Mouse (Mus musculus) ovary, postnatal 10 days (tissue): ENCODE data around the gene Adh6a.

ENCODE experiments used
- DNase-seq: peaks from one replicate; pipeline ENCODE4 v3.0.0; 2022; ENCODE audit warnings: low spot score

Adh6a gene

DNA sequence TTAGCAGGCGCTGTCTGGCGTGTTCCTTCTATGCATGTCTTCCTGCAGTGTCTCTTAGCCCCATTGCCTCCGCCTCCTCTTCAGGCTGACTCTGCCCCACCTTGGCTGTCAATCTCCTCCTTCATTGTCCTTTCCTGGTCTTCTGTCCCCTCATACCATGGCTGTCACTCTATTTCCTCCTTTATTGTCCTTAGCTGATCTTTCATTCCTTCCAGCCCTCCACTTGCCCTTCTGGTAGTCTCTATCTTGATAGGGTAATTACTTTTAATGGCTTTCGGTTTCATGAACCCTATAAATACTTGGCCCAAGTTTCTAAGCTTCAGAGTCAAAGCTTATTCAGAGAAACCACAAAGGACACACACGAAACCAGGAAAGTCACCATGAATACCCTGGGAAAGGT is at the start of gene Adh6a:
Gene Adh6a (plus strand): TSS at position 322 of the 400 bp plus-strand sequence.
- no peak for DNase-seq

DNA sequence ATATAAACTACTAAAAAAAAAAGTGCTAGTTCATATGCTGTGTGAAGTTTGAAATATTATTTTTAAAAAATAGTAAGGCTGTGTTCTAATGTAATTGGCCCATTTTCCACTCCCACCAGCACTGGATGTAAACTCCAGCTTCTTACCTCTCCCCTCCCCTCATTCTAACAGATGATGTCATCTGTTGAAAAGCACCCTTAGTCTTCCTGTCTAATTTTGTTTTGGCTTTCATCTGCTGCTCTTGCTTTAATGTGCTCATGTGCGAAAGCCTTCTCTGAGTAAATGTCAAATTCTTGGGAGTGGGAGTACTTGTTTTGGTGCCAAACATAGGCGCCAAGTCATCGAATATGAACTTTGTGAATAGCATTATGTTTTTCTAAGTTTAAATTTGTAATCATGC is 48.4 kb upstream of the Adh6a start:
- no peak for DNase-seq

DNA sequence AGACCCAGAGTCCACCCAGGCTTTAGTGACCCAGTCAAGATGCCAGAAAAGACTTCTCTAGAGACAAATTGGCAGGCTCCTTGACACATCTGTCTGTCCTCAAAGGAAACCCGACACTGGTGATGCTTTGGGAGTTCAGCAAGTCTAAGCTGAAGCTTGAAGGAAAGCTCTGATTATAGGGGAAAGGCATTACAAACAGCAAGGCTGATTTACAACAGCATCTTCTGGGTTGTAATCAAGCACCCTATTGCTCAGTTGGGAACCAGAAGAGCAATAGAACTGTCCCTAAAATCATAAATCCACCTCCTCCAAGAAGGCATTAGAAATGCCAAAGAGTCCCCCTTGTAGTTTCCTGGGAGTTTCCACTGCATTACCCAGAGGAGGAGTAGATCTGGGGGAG is 42.6 kb upstream of the Adh6a start:
- DNase-seq, result no peak

DNA sequence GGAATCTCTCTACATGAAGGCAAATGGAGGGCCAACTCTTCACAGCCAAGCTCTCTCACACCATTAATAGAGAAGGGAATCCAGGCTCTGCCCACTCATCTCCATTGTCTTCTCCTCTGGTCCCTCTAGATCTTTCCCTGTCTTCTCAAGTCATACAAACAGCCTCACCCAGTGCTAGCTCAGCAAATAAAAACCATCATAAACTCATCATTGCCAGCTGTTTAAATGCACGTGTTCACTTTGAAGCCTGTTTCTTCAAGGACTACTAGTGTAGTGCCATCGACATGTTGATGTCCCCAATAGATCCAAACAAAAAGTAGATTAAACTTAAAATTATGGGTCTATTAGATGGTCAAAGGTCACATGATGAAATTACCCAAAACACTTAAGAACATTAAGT is 41.8 kb upstream of the Adh6a start:
- no peak for DNase-seq

DNA sequence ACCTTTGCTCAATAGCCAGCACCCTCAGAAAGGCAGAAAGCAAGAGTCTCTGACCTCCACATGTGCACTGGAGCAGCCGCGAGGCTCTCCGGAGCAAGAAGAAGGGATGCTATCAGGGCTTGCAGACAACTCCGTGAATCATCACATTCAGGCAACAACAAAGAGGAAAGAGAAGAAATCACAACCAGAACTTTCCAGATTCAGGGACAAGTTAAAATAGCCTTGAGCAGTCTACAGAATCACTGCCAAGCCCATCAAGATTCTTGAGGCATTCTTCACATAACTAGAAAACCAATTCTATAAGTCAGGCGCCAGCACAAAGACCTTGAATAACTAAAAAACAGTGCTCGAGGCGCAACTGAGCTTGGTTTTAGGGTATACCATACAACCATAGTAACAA is 40.0 kb upstream of the Adh6a start:
- no peak for DNase-seq

DNA sequence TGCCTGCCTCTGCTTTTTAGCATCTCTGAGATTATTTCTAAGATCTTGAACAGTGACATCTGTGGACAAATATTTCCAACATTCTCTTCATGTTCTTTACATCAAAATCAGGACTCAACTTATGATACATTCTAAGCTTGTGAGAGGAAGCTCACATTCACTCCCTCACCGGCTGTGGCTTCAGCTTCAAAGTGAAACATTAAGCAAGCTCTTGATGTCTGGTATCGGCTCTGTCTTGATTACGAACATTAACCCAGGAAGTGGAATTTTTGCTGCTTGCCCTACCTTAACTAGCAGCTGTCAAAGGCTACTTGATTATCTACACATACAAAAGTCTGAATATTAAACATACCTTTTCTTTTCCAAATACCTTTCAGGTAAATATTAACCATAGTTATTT is 38.0 kb upstream of the Adh6a start:
- no peak for DNase-seq

DNA sequence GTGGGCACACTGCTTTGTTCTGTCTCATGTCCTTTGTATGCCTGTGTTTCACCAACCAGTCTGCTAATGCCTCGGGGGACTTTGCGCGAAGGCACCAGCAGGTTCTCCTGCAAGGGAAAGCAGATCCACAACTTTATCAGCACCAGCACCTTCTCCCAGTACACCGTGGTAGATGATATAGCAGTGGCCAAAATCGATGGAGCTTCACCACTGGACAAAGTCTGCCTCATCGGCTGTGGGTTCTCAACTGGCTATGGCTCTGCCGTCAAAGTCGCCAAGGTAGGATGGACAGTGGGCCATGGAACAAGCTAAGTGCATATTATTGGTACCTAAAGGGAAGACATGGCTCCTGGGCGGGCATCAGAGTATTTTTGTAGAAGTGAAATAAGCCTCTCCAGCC is 30.5 kb upstream of the Adh6a start:
- no peak for DNase-seq

DNA sequence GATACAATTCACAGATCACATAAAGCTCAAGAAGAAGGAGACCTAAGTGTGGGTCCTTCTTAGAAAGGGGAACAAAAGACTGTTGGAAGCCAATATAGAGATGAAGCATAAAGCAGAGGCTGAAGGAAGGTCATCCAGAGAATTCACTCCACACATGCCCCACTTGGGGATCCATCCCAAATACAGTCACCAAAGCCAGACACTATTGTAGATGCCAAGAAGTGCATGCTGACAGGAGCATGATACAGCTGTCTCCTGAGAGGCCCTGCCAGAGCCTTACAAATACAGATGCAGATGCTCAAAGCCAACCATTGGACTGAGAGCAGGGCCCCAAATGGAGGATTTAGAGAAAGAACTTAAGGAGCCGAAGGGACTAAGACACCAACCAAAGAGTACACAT is 29.3 kb upstream of the Adh6a start:
- DNase-seq, result no peak

DNA sequence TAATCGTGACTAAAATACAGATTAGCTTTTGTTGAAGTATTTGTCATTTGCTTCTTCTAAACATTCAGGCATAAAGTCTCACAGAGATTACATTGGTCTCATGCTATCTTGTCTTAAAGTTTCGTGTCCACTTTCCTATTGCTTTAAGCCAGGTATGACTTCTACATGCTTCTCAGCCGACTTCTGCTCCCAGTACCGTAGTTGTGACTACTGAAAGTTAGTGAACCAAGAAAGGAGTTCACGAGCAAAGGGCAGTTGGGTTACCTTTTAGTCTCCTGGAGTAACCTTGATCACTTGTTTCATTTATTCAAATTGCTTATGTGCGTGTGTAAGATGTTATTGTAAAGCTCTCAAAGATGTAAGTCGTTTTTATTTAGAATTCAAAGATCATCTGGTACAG is 27.1 kb upstream of the Adh6a start:
- no peak for DNase-seq

DNA sequence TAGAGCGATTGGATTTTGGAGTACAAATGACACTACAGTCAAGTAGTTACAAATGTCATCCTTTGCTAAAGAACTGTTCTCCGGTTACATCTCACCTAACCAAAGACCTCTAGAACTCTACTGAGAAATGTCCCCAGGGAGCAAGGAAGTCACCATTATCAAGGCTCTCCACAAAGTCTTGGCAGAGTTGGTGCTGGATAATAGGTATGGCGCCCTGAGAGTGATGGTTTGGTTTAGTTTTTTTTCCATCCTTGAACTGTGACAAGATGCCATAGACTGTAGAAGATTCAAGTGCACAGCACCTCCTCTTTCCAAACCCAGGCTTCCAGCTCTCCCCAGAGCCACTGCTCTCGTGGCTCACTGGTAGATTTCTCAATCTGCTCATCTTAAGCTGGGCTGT is 25.4 kb upstream of the Adh6a start:
- DNase-seq, result no peak

DNA sequence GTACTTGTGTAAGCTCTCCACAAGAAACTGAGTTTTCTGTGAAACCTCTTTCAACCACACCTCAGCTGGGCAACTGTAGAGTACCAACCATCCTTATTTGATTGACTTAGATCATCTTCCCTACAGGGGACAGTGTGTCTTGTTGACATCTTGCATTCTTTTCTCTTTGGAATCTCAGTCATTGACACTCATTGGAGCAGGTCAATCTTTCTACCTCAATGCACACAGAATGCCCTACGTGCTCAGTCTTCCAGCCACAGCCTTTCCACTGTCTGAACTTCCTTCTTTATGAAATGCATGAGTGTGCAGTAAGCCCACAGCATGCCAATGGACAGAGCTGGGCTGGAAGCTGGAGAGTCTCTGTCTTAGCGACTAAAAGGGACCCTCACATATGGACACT is 22.4 kb upstream of the Adh6a start:
- DNase-seq, result no peak

DNA sequence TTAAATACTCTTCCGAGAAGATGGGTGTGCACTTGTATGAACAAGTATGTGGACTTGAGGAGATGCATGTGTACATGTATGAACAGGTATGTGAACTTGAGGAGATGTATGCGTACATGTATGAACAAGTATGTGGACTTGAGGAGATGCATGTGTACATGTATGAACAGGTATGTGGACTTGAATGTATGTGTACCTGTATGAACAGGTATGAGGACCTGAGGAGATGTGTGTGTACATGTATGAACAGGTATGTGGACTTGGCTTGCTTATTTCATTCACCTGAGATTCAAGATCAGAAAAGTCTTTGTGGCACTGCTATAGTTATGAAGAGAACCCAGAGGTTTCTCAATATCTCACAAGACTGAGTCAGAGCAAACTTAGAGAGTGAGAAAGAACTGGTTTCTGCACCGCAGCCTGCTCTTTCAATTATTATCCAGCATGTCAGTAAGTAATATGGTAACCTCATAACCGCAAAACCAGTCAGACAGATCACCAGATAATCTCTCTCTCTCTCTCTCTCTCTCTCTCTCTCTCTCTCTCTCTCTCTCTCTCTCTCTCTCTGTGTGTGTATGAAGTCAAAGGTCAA is 21.5 kb upstream of the Adh6a start:
- no peak for DNase-seq

DNA sequence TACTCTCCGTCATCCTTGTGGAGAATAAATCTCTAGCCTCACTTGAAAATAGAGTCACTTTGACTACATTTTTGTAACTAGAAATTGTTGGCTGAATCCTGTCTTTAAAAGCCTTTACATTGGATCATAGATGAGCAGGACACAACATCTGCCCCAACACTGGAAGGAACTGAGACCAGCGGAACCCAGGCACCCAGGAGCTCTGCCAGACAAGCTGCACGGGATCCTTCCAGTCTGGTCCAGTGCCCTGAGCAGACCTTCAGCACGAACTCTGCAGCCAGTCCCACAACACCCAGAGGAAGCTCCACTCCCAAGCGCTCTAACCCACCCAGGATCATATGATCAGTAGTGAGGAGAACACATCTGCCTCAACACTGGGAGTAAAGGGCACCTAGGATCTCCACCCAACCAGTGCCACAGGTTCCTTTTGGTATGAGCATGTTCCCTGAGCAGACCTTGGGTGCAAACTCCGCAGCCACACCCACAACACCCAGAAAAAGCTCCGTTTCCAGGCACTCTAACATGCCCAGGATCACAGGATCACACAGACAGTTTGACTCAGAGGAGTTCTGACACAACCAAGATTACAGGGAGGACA is 19.7 kb upstream of the Adh6a start:
- DNase-seq, result no peak

DNA sequence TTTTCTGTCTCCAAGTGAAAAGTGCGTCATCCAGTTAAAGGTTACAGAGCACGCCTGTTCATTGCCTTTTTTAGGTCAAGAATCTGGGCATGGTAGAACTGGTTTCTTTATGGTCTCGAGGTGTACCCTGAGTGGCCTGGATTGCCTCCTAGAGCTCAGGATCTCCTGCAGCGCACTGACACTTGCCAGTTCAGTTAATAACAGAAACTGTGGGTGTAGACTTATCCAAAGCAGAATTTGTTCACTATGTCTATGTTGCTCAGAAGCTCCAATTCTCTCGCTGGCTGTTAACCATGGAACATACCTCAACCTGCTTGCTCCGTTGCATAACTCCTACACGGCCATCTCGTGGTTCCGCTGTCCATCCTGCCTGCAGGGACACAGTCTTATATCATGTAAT is 13.0 kb upstream of the Adh6a start:
- DNase-seq, result no peak

DNA sequence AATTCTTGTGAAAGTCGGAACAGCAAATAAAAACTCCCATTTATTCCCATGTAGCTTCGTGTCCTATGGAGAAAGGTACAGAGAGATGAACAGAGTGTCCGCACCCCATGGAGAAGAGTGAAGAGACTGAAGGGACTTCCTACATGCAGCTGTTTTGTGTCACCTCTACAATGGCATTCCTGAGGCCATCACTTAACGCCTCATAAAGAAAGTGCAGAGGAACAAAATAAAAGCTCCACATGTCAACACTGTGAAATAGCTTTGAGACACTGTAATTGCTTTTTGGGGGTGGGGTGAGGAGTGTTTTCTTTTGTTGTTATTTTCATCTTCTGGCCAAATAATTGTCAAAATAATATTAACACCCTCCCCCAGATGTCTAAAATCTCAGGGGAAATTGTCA is 10.4 kb upstream of the Adh6a start:
- DNase-seq, result no peak

DNA sequence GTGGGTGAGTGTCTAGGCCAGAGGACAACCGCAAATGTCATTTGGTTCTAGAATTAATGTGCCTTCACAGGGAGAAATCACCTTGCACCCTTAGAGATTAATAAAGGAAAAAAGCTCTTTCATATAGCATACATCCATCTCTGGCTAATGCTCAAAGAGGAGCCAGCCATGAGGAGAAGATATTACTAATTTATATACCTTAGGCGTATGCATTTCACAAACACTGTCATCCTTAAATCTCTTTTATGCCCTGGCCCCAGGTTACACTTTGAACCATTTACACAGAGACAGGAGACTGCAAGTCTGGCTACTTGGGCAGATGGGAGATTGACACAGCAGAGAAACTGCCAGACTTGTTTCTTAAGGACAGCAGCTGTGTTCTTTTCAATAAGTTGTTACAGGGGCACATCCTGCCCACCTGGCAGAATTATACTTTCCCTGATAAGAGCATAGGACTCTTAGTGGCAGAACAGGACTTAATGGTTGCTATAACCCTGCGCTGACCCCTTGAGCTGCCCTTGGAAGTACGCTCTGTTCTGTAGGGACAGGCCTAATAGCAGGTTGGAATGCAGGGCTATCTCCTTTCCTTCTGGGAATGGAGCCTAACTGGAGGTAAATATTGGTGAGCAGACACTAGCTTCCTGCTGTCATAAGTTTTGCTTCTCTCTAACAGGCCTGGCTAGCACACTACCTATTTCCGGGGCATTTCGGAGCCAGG is 9.2 kb upstream of the Adh6a start:
- DNase-seq, result no peak

DNA sequence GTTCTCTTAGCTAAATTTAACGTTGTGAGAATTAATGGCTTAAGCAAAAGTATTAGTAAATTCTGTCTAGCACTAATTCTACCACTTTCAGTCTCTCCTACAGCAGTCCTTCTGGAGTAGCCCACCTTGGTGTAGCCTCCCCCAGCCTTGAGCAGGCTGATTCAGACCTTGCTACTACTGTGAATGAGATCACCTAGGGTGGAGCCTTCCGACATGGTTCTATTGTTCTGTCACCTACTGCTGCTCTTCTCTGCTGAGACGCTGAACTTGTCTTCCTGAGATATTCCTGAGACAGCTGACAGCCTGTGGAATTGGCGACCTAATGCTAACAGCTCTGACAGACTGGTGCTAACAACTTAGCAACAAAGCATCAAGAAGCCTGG is 8.6 kb upstream of the Adh6a start:
- DNase-seq, result no peak

DNA sequence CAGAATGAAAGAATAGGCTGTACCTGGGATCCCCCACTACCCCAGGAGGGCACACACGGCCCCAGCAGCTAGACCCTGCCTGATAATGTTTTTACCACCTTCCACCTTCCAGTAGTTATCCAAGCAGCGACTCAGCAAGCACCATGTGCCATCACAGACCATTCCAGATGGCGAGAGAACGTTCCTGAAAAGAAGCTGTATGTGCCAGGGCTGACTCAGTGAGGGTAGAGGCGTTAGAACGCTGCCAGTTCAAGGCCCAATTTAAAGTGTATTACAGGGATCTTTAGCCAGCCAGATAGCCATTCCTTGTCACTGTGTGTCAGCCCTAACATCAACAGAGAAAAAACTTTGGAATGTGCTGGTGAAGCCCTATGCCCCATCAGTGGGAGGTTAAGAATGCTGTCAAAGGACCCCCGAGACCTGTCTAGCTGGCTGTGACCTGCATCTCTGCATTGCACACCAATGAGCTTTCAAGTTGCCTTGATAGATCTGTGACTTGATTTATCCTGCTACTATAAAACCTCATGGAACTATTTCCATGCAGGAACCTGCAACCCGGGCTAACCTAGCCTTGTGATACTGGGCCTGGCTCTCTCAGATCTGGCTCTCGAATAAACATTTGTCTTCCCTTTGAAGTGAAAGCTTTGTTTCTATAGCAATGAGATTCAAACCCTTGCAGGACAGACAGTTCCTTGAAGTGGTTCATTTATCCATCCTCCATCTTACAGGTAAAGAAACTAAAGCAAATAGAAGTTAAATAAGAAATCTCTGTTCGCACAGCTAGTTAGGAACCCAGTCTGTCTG is 7.4 kb upstream of the Adh6a start:
- DNase-seq, result no peak

DNA sequence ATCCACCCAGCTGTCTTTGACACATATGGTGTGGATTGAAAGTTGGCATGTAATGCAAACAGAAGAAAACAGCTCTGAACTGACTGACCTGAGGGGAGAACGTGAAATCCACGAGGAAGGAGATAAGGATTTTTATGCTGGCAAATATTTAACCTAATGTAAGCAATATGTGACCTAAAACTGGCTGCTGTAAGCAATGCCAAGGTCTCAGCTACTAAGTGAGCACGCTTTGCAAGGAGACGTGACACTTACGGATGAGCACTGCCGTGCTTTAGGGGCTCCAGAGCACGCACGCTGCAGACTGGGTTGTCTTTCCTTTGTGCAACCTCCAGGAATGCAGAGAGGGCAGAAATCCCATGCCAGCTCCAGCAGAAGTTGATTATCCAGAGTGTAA is 6.8 kb upstream of the Adh6a start:
- no peak for DNase-seq

DNA sequence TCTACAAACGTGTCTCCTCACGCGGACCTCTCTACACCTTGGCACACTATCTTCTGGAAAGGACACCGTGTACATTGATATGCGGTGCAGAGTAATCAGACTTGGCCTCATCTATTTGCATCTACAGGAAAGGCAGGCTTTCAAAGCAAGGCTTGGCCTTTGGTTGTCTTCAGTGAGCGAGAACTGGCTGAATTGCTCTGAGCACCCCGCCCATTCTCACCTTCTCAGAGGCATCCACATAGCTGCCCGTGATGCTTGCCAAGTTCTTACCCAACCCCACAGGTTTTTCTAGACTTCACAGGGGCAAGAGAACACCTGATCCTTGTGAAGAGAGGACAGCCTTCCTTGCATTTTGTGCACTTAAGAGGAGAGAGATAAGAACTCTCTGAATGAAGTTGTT is 3.2 kb upstream of the Adh6a start:
- DNase-seq, result no peak

DNA sequence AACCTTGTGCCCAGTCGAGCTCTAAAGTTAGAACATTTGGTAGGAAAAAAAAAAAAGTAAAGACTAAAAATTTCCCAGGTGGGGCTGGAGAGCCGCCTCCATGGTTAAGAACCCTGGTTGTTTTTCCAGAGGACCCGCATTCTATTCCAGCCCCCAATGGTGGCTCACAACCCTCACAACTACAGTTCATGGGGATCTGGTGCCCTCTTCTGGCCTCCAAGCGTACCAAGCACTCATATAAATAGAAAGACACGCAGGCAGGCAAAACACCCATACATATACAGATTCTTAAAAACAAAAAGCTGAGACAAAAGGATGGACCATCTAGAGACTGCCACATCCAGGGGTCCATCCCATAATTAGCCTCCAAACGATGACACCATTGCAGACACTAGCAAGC is 2.1 kb upstream of the Adh6a start:
- DNase-seq, result no peak

DNA sequence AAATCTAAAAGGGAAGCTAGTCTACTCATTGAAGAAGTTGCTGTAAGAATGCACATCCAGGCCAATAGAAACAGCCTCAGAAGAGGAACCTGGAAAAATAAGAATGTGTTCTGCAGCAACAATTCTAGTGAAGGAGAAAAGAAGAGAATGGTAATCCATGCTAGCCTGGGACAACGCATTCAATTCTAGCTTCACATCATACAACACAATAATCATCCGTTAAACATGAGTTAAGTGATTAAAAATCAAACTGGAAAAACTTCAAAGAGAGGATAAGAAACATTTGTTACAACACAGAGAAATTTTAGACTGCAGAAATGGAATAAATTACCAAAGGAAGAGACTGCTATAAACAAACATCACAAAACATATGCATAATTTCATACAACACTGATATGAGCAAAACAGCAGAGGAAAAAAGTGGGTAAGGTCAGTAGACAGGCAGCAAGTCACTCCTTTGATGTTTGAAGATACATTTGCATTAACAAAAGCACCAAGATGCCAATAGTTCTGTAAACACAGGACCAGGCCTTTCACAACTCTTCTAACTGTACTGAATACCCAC is 3.9 kb downstream of the Adh6a start:
- no peak for DNase-seq

DNA sequence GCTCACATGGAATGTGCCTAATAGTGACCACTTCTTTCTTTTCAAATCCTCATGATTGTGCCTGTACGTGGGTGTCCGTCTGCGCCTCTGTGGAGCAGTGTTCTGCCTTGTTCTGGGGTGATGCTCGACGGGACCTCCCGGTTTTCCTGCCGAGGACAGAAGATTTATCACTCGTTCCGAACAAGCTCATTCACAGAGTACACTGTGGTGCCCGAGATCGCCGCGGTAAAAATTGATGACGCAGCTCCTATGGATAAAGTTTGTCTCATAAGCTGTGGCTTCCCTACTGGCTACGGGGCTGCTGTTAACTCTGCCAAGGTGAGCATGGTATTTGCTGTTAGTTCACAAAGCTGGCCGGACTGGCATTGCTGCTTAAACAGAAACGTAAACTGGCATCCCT is 11.9 kb downstream of the Adh6a start:
- no peak for DNase-seq
